Mouse (Mus musculus): Measurements from ENCODE around the gene Cog5. TPM values are rescaled to one million over a fixed set of nuclear protein-coding genes. Genes with fewer than 3 reads are reported as not detected.

Cog5 gene
- total RNA-seq, 2 experiments from 2014 or later, result 41.3 to 44.3 TPM

GRCm38 (mm10) chr12:31965517-31966212 lies 311.0 kb downstream of the Cog5 start:
- intact Hi-C loops (cut with DNase I), result loop anchor here (5.0 to 10.0 kb wide), 3 partner anchors 282 to 929 kb away; partner anchors contain the start of gene Ccdc71l

DNA sequence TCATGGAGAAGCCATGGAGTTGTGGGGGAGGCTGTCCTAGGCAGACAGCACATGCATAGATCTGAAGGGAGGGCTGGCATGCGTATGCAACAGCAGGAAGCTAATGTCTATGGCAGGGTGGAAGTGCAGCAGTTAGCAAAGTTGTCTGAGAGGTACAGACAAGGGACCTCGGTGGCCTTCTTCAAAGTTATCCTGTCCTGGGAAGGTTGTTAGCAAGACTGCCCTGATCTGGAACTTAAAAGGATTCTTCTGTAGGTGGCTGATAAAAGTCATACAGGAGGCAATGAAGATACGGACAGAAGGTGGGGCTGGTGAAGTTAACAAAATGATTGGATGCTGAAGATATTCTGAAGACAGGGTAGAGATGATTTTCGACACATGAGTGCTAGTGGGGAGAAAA lies 311.7 kb downstream of the Cog5 start:
- no peak for DNase-seq
- intact Hi-C loops (cut with DNase I), result loop anchor here (5.0 to 10.0 kb wide), 3 partner anchors 281 to 928 kb away; partner anchors contain the start of gene Ccdc71l

More at GRCm38 (mm10) chr12:31965517-31966212, 311.0 kb downstream of the Cog5 start:
- DNase-seq, result no peak

DNA sequence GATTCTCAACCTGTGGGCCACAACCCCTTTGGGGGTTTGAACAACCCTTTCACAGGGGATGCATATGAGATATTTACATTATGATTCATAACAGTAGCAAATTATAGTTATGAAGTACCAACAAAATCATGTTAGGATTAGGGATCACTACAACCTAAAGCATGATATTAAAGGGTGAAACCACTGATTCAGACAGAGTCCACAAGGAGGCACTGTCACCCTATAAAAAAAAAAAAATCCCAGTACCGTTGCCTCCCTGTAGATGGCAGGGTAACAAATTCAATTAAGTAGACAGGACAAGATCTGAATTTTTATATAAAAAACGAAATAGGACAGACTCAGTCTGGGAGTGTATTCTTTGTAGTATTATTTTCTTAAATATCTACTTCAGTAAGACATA lies 312.9 kb downstream of the Cog5 start:
- intact Hi-C loops (cut with DNase I), result loop anchor here (5.0 to 10.0 kb wide), 3 partner anchors 280 to 927 kb away; partner anchors contain the start of gene Ccdc71l
- DNase-seq, result no peak

DNA sequence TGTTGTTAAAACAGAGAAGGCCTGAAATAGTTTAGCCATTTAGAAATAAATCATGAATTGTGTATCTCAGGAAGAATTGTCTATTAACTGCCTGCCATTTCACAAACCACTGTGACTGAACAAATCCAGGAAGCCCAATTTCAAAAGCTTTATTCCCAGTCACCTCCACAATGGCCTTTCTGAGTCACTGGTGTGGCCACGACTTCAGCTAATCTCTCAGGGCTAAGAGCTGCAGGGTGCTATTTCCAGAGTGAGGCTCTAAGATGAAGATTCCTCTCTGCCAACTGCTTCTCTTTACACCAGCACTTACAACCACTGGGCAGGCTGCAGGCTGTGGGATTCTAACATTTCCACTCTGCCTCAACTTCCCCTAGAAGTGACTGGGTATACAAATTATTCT lies 314.4 kb downstream of the Cog5 start:
- no peak for DNase-seq
- intact Hi-C loops (cut with DNase I), result loop anchor here (2.0 to 10.0 kb wide), 4 partner anchors 176 to 926 kb away; partner anchors contain the start of gene Ccdc71l

DNA sequence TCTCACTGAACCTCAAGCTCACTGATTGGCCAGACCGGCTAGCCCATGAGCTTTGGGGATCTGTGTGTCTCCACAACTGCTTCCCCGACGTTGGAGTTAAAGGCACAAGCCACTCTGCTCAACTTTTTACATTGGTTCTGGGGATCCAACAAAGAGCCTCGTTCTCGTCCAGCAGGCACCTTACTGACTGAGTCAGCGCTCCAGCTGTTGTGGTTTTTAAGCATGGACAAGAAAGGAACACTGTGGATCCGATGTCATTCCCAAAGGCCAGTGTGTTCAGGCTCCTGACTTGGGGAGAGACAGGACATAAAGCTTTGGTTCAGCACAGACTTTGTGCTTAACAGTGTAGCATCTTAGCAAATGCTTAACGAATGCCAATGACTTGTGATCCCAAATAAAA lies 316.9 kb downstream of the Cog5 start:
- intact Hi-C loops (cut with DNase I), result no loop called here

DNA sequence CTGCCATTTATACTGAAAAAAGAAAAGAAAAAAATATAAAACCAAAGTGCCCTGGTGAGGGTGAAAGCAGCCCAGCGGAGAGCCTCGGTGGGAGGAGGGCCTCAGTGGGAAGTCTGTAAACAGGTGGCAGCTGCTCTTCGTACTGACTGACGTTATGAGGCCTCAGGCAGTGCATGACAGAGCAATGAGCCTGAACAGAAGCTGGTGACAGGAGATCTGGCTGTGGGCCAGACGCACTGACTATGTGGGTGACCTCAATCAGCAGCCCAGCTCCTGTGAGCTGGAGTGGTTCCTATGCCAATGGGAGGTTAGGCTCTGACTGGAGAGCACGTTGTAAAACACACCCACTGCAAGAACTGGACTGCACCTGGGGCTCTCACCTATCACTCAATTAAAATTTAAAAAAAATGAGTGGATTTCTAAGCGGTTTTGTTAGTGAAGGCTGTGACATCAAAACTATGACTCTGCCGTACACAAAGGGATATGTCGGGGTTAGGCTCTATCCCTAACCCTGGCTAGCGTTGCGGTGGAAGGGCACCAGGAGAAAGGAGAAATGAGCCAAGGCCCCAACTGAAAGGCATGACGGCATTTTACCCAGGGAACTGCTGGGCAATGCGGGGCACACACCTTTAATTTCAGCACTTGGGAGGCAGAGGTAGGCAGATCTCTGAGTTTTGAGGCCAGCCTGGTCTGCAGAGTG lies 319.0 kb downstream of the Cog5 start:
- peak; percentile 87 for DNase-seq
- intact Hi-C loops (cut with DNase I), result no loop called here

More for the DNA sequence above, 316.9 kb downstream of the Cog5 start:
- no peak for DNase-seq

DNA sequence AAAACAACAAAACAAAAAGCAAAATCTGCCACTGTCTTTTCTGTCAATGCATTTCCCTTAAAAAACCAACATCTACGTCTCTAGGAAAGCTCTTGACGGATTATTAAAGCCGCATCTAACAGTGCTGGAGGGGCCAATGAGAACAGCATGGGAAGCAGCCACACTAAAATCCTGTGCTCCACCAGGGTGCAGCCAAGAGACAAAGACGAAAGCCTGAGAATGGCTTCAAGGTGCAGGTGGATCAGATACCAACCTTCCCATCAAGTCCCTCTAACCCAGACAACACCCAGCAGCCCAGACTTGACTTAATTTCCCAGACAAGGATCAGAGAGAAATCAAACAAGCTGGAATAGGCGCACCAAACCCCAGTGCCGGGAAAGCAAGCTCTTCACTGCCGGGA lies 321.9 kb downstream of the Cog5 start:
- peak; percentile 16 for DNase-seq
- intact Hi-C loops (cut with DNase I), result loop anchor here (5.0 kb wide), 2 partner anchors 86 to 216 kb away; partner anchors contain the start of gene Prkar2b

- intact Hi-C loops (cut with DNase I), result loop anchor here (5.0 kb wide), 2 partner anchors 85 to 215 kb away; partner anchors contain the start of gene Prkar2b
- no peak for DNase-seq
Observed at GRCm38 (mm10) chr12:31977613-31978195, 323.0 kb downstream of the Cog5 start.

DNA sequence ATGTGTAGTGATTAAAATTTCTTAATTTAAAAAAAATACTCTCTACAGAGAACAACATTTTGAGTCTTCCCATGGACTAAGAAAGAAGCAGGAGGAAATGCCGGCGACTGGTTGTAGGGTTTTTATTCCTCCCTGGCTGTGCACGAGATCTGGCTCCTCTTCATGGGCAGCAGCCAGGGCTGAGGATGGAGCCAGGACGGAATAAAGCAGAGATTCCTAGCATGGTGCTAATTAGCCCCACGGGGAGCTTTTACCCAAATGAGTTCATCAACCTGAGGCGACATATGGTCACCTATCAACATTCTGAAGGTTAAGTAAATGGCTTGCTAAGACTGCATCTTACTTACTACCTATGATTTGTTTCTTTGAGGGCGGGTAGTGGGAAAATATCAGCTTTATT lies 328.6 kb downstream of the Cog5 start:
- intact Hi-C loops (cut with DNase I), result no loop called here
- peak; percentile 72 for DNase-seq

DNA sequence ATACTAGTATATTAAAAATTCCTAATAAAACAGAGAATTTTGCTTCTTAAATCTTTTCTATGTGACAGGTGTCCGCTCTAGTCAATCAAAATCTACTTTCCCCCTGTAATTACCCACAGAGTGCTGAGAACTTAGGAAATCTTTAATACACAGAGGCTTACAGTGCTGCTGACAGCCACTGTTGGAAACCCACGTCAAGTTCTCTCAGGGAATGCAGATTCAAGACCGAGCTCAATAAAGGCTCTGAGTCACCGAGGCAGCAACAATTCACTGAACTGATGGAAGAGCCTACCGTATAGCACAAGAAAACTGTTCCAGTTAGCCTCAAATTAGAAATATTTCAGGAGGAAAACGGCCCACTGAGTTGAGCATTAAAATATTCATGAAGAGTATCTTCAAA lies 329.1 kb downstream of the Cog5 start:
- DNase-seq, result no peak
- intact Hi-C loops (cut with DNase I), result no loop called here

GRCm38 (mm10) chr12:31984206-31984605 lies 329.5 kb downstream of the Cog5 start:
- DNase-seq, result peak; percentile 53
- intact Hi-C loops (cut with DNase I), result no loop called here

DNA sequence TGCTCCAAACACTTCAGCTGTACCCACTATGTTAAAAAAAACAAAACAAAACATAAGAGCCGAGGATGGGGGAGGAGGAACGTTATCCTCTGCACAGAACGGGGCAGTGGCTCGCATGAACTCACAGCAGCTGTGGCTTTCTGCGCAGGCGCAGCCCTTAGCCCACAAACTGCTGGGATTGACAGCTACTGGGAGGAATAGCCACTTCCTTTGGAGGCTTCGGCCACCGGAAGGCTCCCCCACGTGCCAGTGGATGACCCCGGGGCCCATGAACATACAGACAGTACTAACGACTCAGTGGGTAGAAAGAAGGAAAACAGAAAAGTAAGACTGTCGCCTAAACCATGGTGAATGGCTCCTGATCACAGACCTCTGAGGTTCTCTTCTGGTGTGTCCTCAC lies 330.0 kb downstream of the Cog5 start:
- DNase-seq, result no peak

GRCm38 (mm10) chr12:31985738-31986137 lies 331.1 kb downstream of the Cog5 start:
- no peak for DNase-seq
- intact Hi-C loops (cut with DNase I), result no loop called here

More for the DNA sequence above, 330.0 kb downstream of the Cog5 start:
- intact Hi-C loops (cut with DNase I), result no loop called here

DNA sequence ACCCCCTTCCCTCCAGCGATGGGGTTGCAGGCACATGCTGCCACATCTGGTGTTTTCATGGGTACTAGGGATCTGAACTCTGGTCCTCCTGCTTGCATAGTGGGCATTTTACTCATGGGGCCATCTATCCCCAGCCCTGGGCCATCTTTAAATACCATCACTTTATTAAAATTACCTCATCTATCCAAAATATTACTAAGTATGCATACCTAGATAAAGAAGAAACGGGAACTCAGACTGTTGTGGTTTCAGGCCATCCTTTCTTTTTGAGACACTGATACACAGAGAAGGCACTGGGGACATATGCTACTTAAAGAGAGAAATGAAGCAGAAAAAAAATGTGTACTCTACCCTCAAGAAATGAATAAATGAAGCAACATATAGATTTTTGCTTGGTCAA lies 331.8 kb downstream of the Cog5 start:
- intact Hi-C loops (cut with DNase I), result no loop called here
- DNase-seq, result no peak

Other genes with a start within 250 kb of the Cog5 start
- 10 to 100 TPM; 31.0 to 31.2 TPM for gene Cbll1, start 155.3 kb upstream of the Cog5 start, total RNA-seq (2021)
- 1 to 10 TPM in 1 of 2 experiments, under 1 TPM in 1; 0.40 to 1.0 TPM for gene Slc26a4, start 94.9 kb upstream of the Cog5 start, total RNA-seq (2021)
- gene Bcap29, start 20.2 kb upstream of the Cog5 start, total RNA-seq (2021), result 10 to 100 TPM; 17.4 to 18.9 TPM
- gene Dus4l, start within 50 bp of the Cog5 start, total RNA-seq (2021), result 10 to 100 TPM; 10.3 to 13.3 TPM
- 10 to 100 TPM; 21.7 to 25.4 TPM for gene Gpr22, start 59.1 kb downstream of the Cog5 start, total RNA-seq (2021)